32 mouse cellular contexts compared by ENCODE assay signal in the genomic region with DNA sequence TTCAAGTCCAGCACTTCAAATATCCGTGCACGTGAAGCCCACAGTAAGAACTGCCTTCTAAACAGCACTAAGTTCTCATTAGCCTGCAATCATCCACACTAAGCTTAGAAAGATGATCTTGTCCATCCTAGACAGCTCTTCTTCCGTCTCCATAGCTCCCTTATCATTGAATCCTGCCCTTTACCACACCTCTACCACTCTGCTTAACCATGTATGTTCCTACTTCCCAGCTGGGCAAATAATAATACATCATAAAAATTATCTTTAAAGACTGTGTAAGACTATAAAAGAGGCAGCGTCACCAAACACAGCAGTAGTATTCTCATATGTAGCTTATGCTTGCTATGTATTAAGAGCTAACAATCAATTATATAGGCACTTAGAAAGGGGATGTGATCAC. TPM values are rescaled to one million over a fixed set of nuclear protein-coding genes. Genes with fewer than 3 reads are reported as not detected.
"Had no signal": no experiment of that assay in that cellular context is flagged by ENCODE, and none has a peak within 500 bp of the region (broad histone marks: within the 10 kb centered on the region; RNA-seq: fewer than 3 reads in every experiment).

No protein-coding gene starts in this region.

- H3K27ac ChIP-seq: limb, embryonic 10.5 days; limb, embryonic 12.5 days; limb, embryonic 13.5 days; limb, embryonic 15.5 days; liver, embryonic 12.5 days; liver, embryonic 13.5 days; liver, embryonic 14.5 days; liver, embryonic 15.5 days; lung, embryonic 15.5 days; macrophage; midbrain, embryonic 10.5 days; midbrain, embryonic 12.5 days; midbrain, embryonic 13.5 days; midbrain, embryonic 15.5 days had no signal

- H3K36me3 ChIP-seq: midbrain, embryonic 13.5 days; midbrain, embryonic 15.5 days had no signal

- ATAC-seq: liver, embryonic 12.5 days; liver, postnatal 0 days; lung, postnatal 0 days; midbrain, embryonic 13.5 days; midbrain, embryonic 15.5 days; midbrain, embryonic 16.5 days had no signal

- DNase-seq: left cerebral cortex, postnatal 4 days; liver; liver, embryonic 13.5 days; liver, postnatal 0 days; lung, adult 18-20 months; lung, adult 2 months; lung, embryonic 14.5 days; lung, postnatal 10 days; lung, postnatal 14 days; lung, postnatal 36 days; lung, postnatal 4 days; midbrain, embryonic 14.5 days had no signal

- H3K4me1 ChIP-seq: limb, embryonic 10.5 days; limb, embryonic 12.5 days; limb, embryonic 13.5 days; limb, embryonic 15.5 days; liver, embryonic 12.5 days; liver, embryonic 15.5 days; lung, embryonic 15.5 days; midbrain, embryonic 10.5 days had no signal

- H3K9ac ChIP-seq: limb, embryonic 12.5 days; limb, embryonic 13.5 days; limb, embryonic 15.5 days; liver, embryonic 12.5 days; liver, embryonic 13.5 days; liver, embryonic 14.5 days; liver, embryonic 15.5 days; liver, postnatal 0 days; lung, embryonic 14.5 days; lung, embryonic 15.5 days; midbrain, embryonic 12.5 days; midbrain, embryonic 13.5 days; midbrain, embryonic 15.5 days had no signal

- H3K9me3 ChIP-seq: limb, embryonic 10.5 days; limb, embryonic 12.5 days; limb, embryonic 13.5 days; limb, embryonic 15.5 days; liver, embryonic 12.5 days; liver, embryonic 13.5 days; liver, embryonic 15.5 days; lung, embryonic 15.5 days; megakaryocyte, embryonic 14.5 days; midbrain, embryonic 10.5 days; midbrain, embryonic 12.5 days; midbrain, embryonic 13.5 days; midbrain, embryonic 15.5 days had no signal

- H3K4me2 ChIP-seq: limb, embryonic 12.5 days; limb, embryonic 13.5 days; limb, embryonic 15.5 days; liver, embryonic 11.5 days; liver, embryonic 12.5 days; liver, embryonic 13.5 days; liver, embryonic 15.5 days; lung, embryonic 14.5 days; lung, embryonic 15.5 days; midbrain, embryonic 11.5 days; midbrain, embryonic 12.5 days; midbrain, embryonic 13.5 days; midbrain, embryonic 15.5 days had no signal

- H3K4me3 ChIP-seq: limb, embryonic 10.5 days; limb, embryonic 12.5 days; limb, embryonic 13.5 days; limb, embryonic 15.5 days; liver, embryonic 12.5 days; liver, embryonic 13.5 days; liver, embryonic 15.5 days; lung, embryonic 15.5 days; megakaryocyte, embryonic 14.5 days; midbrain, embryonic 10.5 days; midbrain, embryonic 12.5 days; midbrain, embryonic 13.5 days; midbrain, embryonic 15.5 days; myocyte had no signal

- H3K27me3 ChIP-seq: limb, embryonic 12.5 days; limb, embryonic 13.5 days; limb, embryonic 15.5 days; liver, embryonic 12.5 days; liver, embryonic 13.5 days; liver, embryonic 15.5 days; lung, embryonic 15.5 days; megakaryocyte, embryonic 14.5 days; midbrain, embryonic 12.5 days; midbrain, embryonic 13.5 days; midbrain, embryonic 15.5 days had no signal

RNA-seq across cellular contexts. Expression of gene Neil3, which starts 35.2 kb away (rescaled TPM):
- polyA plus RNA-seq: liver, adult 2 months had no signal
